Comparison of ENCODE assay signal across 13 mouse cellular contexts in the genomic region with DNA sequence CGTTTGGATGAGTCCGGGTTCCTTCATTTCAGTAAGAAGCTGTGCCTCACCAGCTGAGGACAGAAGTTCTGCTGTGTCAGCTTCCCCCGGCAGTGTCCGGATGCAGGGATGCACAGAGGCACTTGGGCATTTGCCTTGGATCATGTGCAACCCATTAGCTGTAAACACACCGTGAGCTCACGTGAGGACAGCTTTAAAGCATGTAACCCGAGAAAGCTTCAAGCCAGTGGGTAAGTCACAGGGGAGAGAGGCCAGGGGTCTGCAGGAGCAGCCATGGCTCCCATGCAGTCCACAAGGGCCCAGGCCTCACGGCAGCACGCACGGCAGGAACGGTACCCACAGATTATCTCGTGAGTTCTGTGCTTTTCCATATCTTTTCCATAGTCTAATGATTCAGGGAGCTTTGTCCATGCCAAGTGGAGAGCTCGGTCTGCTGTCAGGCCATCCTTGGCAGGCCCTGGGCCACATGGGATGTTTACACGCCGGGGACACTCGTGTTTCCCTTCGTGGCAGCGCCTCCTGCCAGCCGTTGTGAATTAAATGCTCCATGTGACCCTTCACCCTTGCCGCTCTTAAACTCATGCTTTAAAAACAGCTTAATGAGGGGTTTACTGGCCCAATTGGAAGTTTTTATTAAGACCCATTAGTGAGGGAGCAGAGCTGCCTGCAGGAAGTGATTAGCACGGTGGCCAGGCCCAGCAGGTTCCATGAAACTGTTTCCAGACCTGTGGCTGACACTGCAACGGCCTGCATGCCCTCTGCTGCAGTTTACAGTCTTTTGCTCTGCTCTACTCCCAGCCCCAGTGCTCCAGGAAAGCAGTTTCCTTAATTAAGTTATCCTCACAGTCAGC. TPM values are rescaled to one million over a fixed set of nuclear protein-coding genes. Genes with fewer than 3 reads are reported as not detected.
DNase-seq lines count a peak whose midpoint lies in the region; ATAC-seq lines count a peak whose summit lies in the region.
"Had no signal": no experiment of that assay in that cellular context is flagged by ENCODE, and none has a peak within 500 bp of the region (broad histone marks: within the 10 kb centered on the region; RNA-seq: fewer than 3 reads in every experiment).

No protein-coding gene starts in this region.

- no peak overlapping the region for H3K9ac ChIP-seq in hindbrain, embryonic 12.5 days
- H3K9ac ChIP-seq in embryonic facial prominence, embryonic 13.5 days = peak overlapping the region; percentile 54; the same call in 1 of the 2 replicates
- no peak overlapping the region for H3K9ac ChIP-seq in limb, embryonic 13.5 days
- no peak overlapping the region for H3K9ac ChIP-seq in midbrain, embryonic 13.5 days (replicated peaks)
- H3K9ac ChIP-seq: limb, embryonic 15.5 days; neural tube, embryonic 12.5 days had no signal

- 60% methylated on average over 22 of the region's 22 CpGs for WGBS in hindbrain, embryonic 10.5 days
- WGBS in hindbrain, embryonic 12.5 days = 59% methylated on average over 22 of the region's 22 CpGs
- WGBS in embryonic facial prominence, embryonic 13.5 days = 15% methylated on average over 22 of the region's 22 CpGs
- 12% methylated on average over 22 of the region's 22 CpGs for WGBS in limb, embryonic 13.5 days
- 76% methylated on average over 22 of the region's 22 CpGs for WGBS in midbrain, embryonic 13.5 days

- no peak overlapping the region for H3K4me3 ChIP-seq in hindbrain, embryonic 10.5 days
- H3K4me3 ChIP-seq in hindbrain, embryonic 12.5 days = no peak overlapping the region
- H3K4me3 ChIP-seq in embryonic facial prominence, embryonic 13.5 days = no peak overlapping the region
- H3K4me3 ChIP-seq in limb, embryonic 13.5 days = no peak overlapping the region
- no peak overlapping the region for H3K4me3 ChIP-seq in midbrain, embryonic 13.5 days (replicated peaks)
- H3K4me3 ChIP-seq: heart, adult 2 months; limb, embryonic 15.5 days; neural tube, embryonic 12.5 days had no signal

- H3K27ac ChIP-seq in hindbrain, embryonic 10.5 days = peak overlapping the region; percentile 69
- H3K27ac ChIP-seq in hindbrain, embryonic 12.5 days = no peak overlapping the region
- H3K27ac ChIP-seq in embryonic facial prominence, embryonic 13.5 days = peak overlapping the region; percentile 82
- H3K27ac ChIP-seq in limb, embryonic 13.5 days = peak overlapping the region; percentile 72
- no peak overlapping the region for H3K27ac ChIP-seq in midbrain, embryonic 13.5 days
- H3K27ac ChIP-seq: heart, adult 2 months; limb, embryonic 15.5 days; neural tube, embryonic 12.5 days had no signal

- H3K4me1 ChIP-seq in hindbrain, embryonic 10.5 days (replicated peaks) = peaks cover 30% of the 10 kb centered on the region
- H3K4me1 ChIP-seq in hindbrain, embryonic 12.5 days = peaks cover 9% of the 10 kb centered on the region
- H3K4me1 ChIP-seq in embryonic facial prominence, embryonic 13.5 days = peaks cover 36% of the 10 kb centered on the region
- H3K4me1 ChIP-seq in limb, embryonic 13.5 days = peaks cover 30% of the 10 kb centered on the region
- H3K4me1 ChIP-seq in midbrain, embryonic 13.5 days (replicated peaks) = no peaks in the 10 kb centered on the region; the same call in 1 of the 2 replicates

- peaks cover 65% of the 10 kb centered on the region for H3K36me3 ChIP-seq in hindbrain, embryonic 10.5 days
- H3K36me3 ChIP-seq in hindbrain, embryonic 12.5 days = peaks cover 30% of the 10 kb centered on the region
- peaks cover 43% of the 10 kb centered on the region for H3K36me3 ChIP-seq in embryonic facial prominence, embryonic 13.5 days
- H3K36me3 ChIP-seq in limb, embryonic 13.5 days = peaks cover 43% of the 10 kb centered on the region
- H3K36me3 ChIP-seq in midbrain, embryonic 13.5 days = peaks cover 49% of the 10 kb centered on the region

- H3K27me3 ChIP-seq in hindbrain, embryonic 10.5 days (ENCODE audit: insufficient read depth, poor library complexity, severe bottlenecking) = no peaks in the 10 kb centered on the region
- H3K27me3 ChIP-seq in hindbrain, embryonic 12.5 days = no peaks in the 10 kb centered on the region
- no peaks in the 10 kb centered on the region for H3K27me3 ChIP-seq in embryonic facial prominence, embryonic 13.5 days
- H3K27me3 ChIP-seq in limb, embryonic 13.5 days = peaks cover 36% of the 10 kb centered on the region
- no peaks in the 10 kb centered on the region for H3K27me3 ChIP-seq in midbrain, embryonic 13.5 days
- H3K27me3 ChIP-seq: neural tube, embryonic 12.5 days had no signal

- ATAC-seq in hindbrain, embryonic 12.5 days (ENCODE audit: low FRiP score) = no peak
- ATAC-seq in embryonic facial prominence, embryonic 13.5 days (ENCODE audit: insufficient number of reproducible peaks, insufficient read depth, low FRiP score, low TSS enrichment, low read depth) = no peak
- ATAC-seq in limb, embryonic 13.5 days (ENCODE audit: low FRiP score, low read depth) = peak; percentile 85
- ATAC-seq in midbrain, embryonic 13.5 days = no peak
- ATAC-seq: intestine, postnatal 0 days had no signal

- H3K4me2 ChIP-seq in hindbrain, embryonic 12.5 days (replicated peaks) = no peak overlapping the region
- peak overlapping the region; percentile 18 for H3K4me2 ChIP-seq in embryonic facial prominence, embryonic 13.5 days
- peak overlapping the region; percentile 37 for H3K4me2 ChIP-seq in limb, embryonic 13.5 days (replicated peaks)
- no peak overlapping the region for H3K4me2 ChIP-seq in midbrain, embryonic 13.5 days (replicated peaks)
- H3K4me2 ChIP-seq: limb, embryonic 15.5 days; neural tube, embryonic 12.5 days had no signal

- DNase-seq in hindbrain, embryonic 10.5 days (ENCODE audit: low spot score) = peak; percentile 60
- peak; percentile 85 for DNase-seq in embryo, embryonic 10 days (ENCODE audit: low spot score)
- no peak for DNase-seq in left cerebral cortex, postnatal 36 days (ENCODE audit: low spot score in 2 of 2)
- no peak for DNase-seq in spleen, postnatal 4 days (ENCODE audit: low spot score in 2 of 2)
- DNase-seq: heart, adult 2 months; lung, postnatal 36 days had no signal

- intact Hi-C loops in left cerebral cortex, postnatal 36 days (cut with DNase I) = no loop called here

- H3K9me3 ChIP-seq in hindbrain, embryonic 10.5 days = peaks cover 11% of the 10 kb centered on the region
- H3K9me3 ChIP-seq in hindbrain, embryonic 12.5 days (replicated peaks) = peaks cover 7% of the 10 kb centered on the region; the same call in 1 of the 2 replicates
- H3K9me3 ChIP-seq in embryonic facial prominence, embryonic 13.5 days = no peaks in the 10 kb centered on the region
- peaks cover 7% of the 10 kb centered on the region; the same call in 1 of the 2 replicates for H3K9me3 ChIP-seq in limb, embryonic 13.5 days
- H3K9me3 ChIP-seq in midbrain, embryonic 13.5 days = no peaks in the 10 kb centered on the region

RNA-seq across cellular contexts. Expression of gene Lmf1, which starts 14.8 kb away (rescaled TPM):
- polyA plus RNA-seq in hindbrain, embryonic 10.5 days (2016; fragmentation: Nextera tagmentation; extraction: Ambion mirVana) = 27.3 and 29.4 TPM in 2 replicates
- 25.7 and 26.2 TPM in 2 replicates for polyA plus RNA-seq in hindbrain, embryonic 12.5 days (2016; fragmentation: Nextera tagmentation; extraction: Ambion mirVana)
- polyA plus RNA-seq in embryonic facial prominence, embryonic 13.5 days (2015; fragmentation: Nextera tagmentation; extraction: Ambion mirVana) = 28.7 and 33.8 TPM in 2 replicates
- polyA plus RNA-seq in limb, embryonic 13.5 days (2015; fragmentation: Nextera tagmentation; extraction: Ambion mirVana) = 31.2 and 33.2 TPM in 2 replicates
- 10 to 100 TPM; 22.1 to 26.7 TPM for total RNA-seq in left cerebral cortex, postnatal 36 days (2021)
- 20.6 and 22.9 TPM in 2 replicates for polyA plus RNA-seq in midbrain, embryonic 13.5 days (2015; fragmentation: Nextera tagmentation; extraction: Ambion mirVana)

RNA-seq across cellular contexts. Expression of gene Sox8, which starts 23.1 kb away (rescaled TPM):
- polyA plus RNA-seq in hindbrain, embryonic 10.5 days (2016; fragmentation: Nextera tagmentation; extraction: Ambion mirVana) = 9.1 and 10.7 TPM in 2 replicates
- 11.8 and 12.7 TPM in 2 replicates for polyA plus RNA-seq in hindbrain, embryonic 12.5 days (2016; fragmentation: Nextera tagmentation; extraction: Ambion mirVana)
- polyA plus RNA-seq in embryonic facial prominence, embryonic 13.5 days (2015; fragmentation: Nextera tagmentation; extraction: Ambion mirVana) = 9.1 and 11.1 TPM in 2 replicates
- 15.0 and 16.5 TPM in 2 replicates for polyA plus RNA-seq in limb, embryonic 13.5 days (2015; fragmentation: Nextera tagmentation; extraction: Ambion mirVana)
- total RNA-seq in left cerebral cortex, postnatal 36 days (2021) = 10 to 100 TPM; 42.8 to 65.3 TPM
- polyA plus RNA-seq in midbrain, embryonic 13.5 days (2015; fragmentation: Nextera tagmentation; extraction: Ambion mirVana) = 5.2 and 7.9 TPM in 2 replicates

Comparison
In these comparisons a context has a peak if more than half of its experiments do, and no peak if none do; other contexts are left out.
1. H3K27ac ChIP-seq: peak in hindbrain, embryonic 10.5 days (single experiment), embryonic facial prominence, embryonic 13.5 days (single experiment) and limb, embryonic 13.5 days (single experiment); none in hindbrain, embryonic 12.5 days (single experiment) and midbrain, embryonic 13.5 days (single experiment).
2. DNase-seq: peak in hindbrain, embryonic 10.5 days (single experiment) and embryo, embryonic 10 days (single experiment); none in left cerebral cortex, postnatal 36 days (0 of 2) and spleen, postnatal 4 days (0 of 2).
3. H3K4me2 ChIP-seq: peak in embryonic facial prominence, embryonic 13.5 days (single experiment) and limb, embryonic 13.5 days (single experiment); none in hindbrain, embryonic 12.5 days (single experiment) and midbrain, embryonic 13.5 days (single experiment).